Mouse (Mus musculus): ENCODE data around the gene Letmd1. TPM values are rescaled to one million over a fixed set of nuclear protein-coding genes. Genes with fewer than 3 reads are reported as not detected.

Gene Letmd1
- polyA plus RNA-seq, 1 experiment, result 35.4 TPM

DNA sequence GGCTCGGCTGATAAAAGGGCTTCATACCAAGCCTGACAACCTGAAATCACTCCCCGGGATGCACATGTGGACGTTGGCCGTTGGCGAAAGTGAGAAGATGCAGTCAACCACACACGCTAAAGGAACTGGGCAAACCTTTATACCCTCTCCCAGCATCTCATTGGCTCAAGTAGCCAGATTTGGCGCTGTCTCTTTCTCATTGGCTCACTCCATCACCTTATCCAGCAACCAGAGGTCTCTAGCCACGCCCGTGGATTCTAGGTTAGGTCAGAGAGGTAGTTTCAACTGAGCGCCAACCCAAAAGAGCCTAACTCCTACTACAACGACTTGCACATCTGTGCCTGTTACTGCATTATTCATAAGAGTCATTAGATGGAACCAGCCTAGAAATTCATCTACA, 16.3 kb upstream of the Letmd1 start:
- no peaks in the 10 kb centered on the region for H3K4me1 ChIP-seq (ENCODE audit: control insufficient read depth, insufficient read depth, insufficient read length)
- no peaks in the 10 kb centered on the region for H3K36me3 ChIP-seq (ENCODE audit: control insufficient read depth, insufficient read depth, low read length)
- no peak for TF ChIP-seq CTCF (IDR thresholded peaks at IDR 0.05; ENCODE audit: extremely low read depth, insufficient read depth, insufficient read length, insufficient replicate concordance)
- DNase-seq (ENCODE audit: low read depth in 1 of 2, low spot score in 2 of 2), result no peak
- H3K27ac ChIP-seq (ENCODE audit: insufficient read depth, low read length), result no peak overlapping the region
- H3K4me3 ChIP-seq (ENCODE audit: extremely low read depth, insufficient read depth, insufficient read length), result no peak overlapping the region
- no peaks in the 10 kb centered on the region for H3K27me3 ChIP-seq (ENCODE audit: control insufficient read depth, insufficient read depth, low read length)
- 90% methylated on average over 11 of the region's 11 CpGs for WGBS

DNA sequence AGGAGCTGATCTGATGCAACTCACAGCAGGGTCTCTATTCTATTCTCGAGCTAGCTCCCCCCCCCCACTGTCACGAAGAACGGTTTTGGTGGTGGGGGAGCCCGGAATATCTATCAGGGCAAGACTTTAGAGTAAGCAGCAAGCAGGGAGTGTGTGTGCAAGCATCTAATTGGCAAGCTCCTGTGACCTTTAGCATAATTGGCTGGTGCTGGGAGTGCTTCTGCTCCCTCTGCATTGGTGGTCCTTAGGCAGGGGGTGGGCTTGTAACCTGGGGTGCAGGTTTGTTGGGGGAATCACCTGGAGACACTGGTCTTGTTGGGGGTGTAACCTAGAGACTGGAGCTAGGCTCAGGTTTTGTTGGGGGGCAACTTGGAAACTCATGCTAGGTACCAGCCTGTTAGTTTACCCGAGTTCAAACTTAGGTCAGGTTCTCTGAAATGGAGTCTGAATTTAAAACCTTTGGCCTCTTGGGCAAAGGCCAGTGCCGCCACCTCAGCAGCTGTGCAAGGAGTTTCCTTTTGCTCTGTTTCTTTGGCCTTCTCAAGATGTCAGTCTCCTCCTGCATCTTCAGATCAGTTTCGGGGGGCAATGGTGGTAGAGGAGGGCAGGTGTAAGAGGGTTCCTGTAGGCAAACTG, 12.3 kb upstream of the Letmd1 start:
- 91% methylated on average over 7 of the region's 7 CpGs for WGBS
- Histone ChIP-seq H3K27me3 (ENCODE audit: control insufficient read depth, insufficient read depth, low read length) (no peaks in the 10 kb centered on the region), H3K4me3 (ENCODE audit: extremely low read depth, insufficient read depth, insufficient read length) (no peak overlapping the region), H3K4me1 (ENCODE audit: control insufficient read depth, insufficient read depth, insufficient read length) (no peaks in the 10 kb centered on the region), H3K27ac (ENCODE audit: insufficient read depth, low read length) (no peak overlapping the region), H3K36me3 (ENCODE audit: control insufficient read depth, insufficient read depth, low read length) (no peaks in the 10 kb centered on the region)
- DNase-seq (ENCODE audit: low read depth in 1 of 2, low spot score in 2 of 2), result no peak
- no peak for TF ChIP-seq CTCF (IDR thresholded peaks at IDR 0.05; ENCODE audit: extremely low read depth, insufficient read depth, insufficient read length, insufficient replicate concordance)
- TF ChIP-seq POLR2A (IDR thresholded peaks at IDR 0.05; ENCODE audit: low read depth, low read length), result no peak

DNA sequence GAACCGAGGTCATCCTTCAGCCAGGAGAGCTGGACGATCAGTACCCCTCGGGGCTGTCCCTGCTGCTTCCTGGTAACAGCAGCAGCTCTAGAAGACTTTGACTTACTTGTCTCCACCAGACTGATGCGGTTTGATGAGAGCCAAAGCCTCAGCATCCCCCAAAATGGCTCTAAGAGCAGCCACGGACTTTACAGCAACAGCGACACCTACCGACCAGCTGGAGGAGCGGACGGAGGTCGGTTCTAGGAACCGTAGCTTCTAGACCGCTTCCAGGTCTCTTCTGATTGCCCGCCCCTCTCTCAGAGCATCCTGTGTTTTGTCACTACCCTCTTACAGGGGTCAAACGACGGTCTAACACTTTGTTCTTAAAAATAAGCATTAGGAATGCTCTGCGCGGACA, 11.5 kb upstream of the Letmd1 start:
- H3K4me1 ChIP-seq (ENCODE audit: control insufficient read depth, insufficient read depth, insufficient read length), result no peaks in the 10 kb centered on the region
- 4% methylated on average over 17 of the region's 17 CpGs for WGBS
- peak; percentile 97 for TF ChIP-seq CTCF (IDR thresholded peaks at IDR 0.05; ENCODE audit: extremely low read depth, insufficient read depth, insufficient read length, insufficient replicate concordance)
- TF ChIP-seq POLR2A (IDR thresholded peaks at IDR 0.05; ENCODE audit: low read depth, low read length), result no peak
- no peaks in the 10 kb centered on the region for H3K36me3 ChIP-seq (ENCODE audit: control insufficient read depth, insufficient read depth, low read length)
- no peak overlapping the region for H3K27ac ChIP-seq (ENCODE audit: insufficient read depth, low read length)
- no peak overlapping the region for H3K4me3 ChIP-seq (ENCODE audit: extremely low read depth, insufficient read depth, insufficient read length)
- H3K27me3 ChIP-seq (ENCODE audit: control insufficient read depth, insufficient read depth, low read length), result no peaks in the 10 kb centered on the region
- DNase-seq (ENCODE audit: low read depth in 1 of 2, low spot score in 2 of 2), result peak; percentile 63 to 64

DNA sequence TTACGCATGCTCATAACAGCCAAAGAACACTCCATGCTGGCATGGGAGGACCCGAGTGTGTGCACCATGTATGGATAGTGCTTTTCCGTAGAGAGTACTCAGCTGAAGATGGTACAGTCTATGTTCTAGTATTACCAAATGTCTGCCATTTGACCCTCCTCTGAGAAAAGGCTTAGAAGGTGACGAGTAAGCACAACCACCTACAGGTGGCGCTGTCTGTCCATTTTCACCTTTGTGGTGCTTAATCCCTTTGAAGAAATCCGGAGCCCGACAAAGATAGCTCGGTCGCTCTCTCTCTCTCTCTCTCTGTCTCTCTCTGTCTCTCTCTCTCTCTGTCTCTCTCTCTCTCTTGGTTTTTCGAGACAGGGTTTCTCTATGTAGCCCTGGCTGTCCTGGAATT, 10.8 kb upstream of the Letmd1 start:
- peak; percentile 50 to 63 for DNase-seq (ENCODE audit: low read depth in 1 of 2, low spot score in 2 of 2)

DNA sequence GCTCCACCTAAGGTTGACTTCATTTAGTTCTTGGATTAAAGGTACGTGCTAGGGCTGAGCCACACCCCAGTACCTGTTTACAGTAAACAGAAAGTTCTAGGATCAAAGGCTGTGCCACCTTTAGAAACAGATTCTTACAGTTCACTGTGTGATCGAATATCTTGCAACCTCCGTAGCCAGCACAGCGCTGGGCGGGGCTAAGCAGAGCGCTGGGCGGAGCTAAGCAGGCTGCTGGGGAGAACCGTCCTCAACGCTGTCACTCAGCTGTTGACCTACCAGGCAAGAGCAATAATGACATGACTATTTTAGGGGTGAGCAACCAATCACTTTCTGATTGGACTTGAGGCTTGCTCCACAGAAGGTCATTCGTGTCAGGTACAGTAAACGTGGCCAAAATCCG, 7.9 kb upstream of the Letmd1 start:
- peak in 1 of 2 experiments; percentile 36 for DNase-seq (ENCODE audit: low read depth in 1 of 2, low spot score in 2 of 2)
- H3K36me3 ChIP-seq (ENCODE audit: control insufficient read depth, insufficient read depth, low read length), result no peaks in the 10 kb centered on the region
- no peak overlapping the region for H3K27ac ChIP-seq (ENCODE audit: insufficient read depth, low read length)
- no peaks in the 10 kb centered on the region for H3K27me3 ChIP-seq (ENCODE audit: control insufficient read depth, insufficient read depth, low read length)
- no peak overlapping the region for H3K4me3 ChIP-seq (ENCODE audit: extremely low read depth, insufficient read depth, insufficient read length)
- H3K4me1 ChIP-seq (ENCODE audit: control insufficient read depth, insufficient read depth, insufficient read length), result no peaks in the 10 kb centered on the region
- TF ChIP-seq POLR2A (IDR thresholded peaks at IDR 0.05; ENCODE audit: low read depth, low read length) (no peak), CTCF (IDR thresholded peaks at IDR 0.05; ENCODE audit: extremely low read depth, insufficient read depth, insufficient read length, insufficient replicate concordance) (no peak)
- 12% methylated on average over 12 of the region's 12 CpGs for WGBS

More for the DNA sequence above, 10.8 kb upstream of the Letmd1 start:
- Histone ChIP-seq H3K4me1 (ENCODE audit: control insufficient read depth, insufficient read depth, insufficient read length) (no peaks in the 10 kb centered on the region), H3K27me3 (ENCODE audit: control insufficient read depth, insufficient read depth, low read length) (no peaks in the 10 kb centered on the region), H3K27ac (ENCODE audit: insufficient read depth, low read length) (no peak overlapping the region), H3K4me3 (ENCODE audit: extremely low read depth, insufficient read depth, insufficient read length) (no peak overlapping the region), H3K36me3 (ENCODE audit: control insufficient read depth, insufficient read depth, low read length) (no peaks in the 10 kb centered on the region)
- 33% methylated on average over 10 of the region's 10 CpGs for WGBS
- TF ChIP-seq POLR2A (IDR thresholded peaks at IDR 0.05; ENCODE audit: low read depth, low read length) (no peak), CTCF (IDR thresholded peaks at IDR 0.05; ENCODE audit: extremely low read depth, insufficient read depth, insufficient read length, insufficient replicate concordance) (peak; percentile 45; the same call in 1 of the 2 replicates)

DNA sequence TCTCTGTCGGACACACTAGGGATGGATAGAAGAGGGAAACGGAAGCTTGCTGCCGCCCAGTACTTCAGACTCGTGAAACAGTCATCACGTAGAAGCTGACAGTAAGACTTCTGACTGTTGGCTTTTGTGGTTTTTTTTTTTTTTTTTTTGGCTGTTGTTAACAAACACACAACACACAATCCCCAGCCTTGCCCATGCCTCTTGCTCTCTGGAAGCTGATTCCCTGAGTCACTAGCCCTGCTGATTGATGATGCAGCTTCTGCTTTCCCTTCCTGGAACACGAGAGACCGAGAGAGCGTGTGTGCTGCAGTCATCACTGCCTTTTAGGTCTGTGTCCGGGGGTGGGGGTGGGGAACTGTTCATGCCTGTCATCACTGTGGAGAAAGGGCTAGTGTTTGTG, 7.2 kb upstream of the Letmd1 start:
- H3K4me1 ChIP-seq (ENCODE audit: control insufficient read depth, insufficient read depth, insufficient read length), result no peaks in the 10 kb centered on the region
- H3K4me3 ChIP-seq (ENCODE audit: extremely low read depth, insufficient read depth, insufficient read length), result no peak overlapping the region
- H3K27me3 ChIP-seq (ENCODE audit: control insufficient read depth, insufficient read depth, low read length), result no peaks in the 10 kb centered on the region
- H3K36me3 ChIP-seq (ENCODE audit: control insufficient read depth, insufficient read depth, low read length), result no peaks in the 10 kb centered on the region
- no peak overlapping the region for H3K27ac ChIP-seq (ENCODE audit: insufficient read depth, low read length)
- TF ChIP-seq CTCF (IDR thresholded peaks at IDR 0.05; ENCODE audit: extremely low read depth, insufficient read depth, insufficient read length, insufficient replicate concordance) (no peak), POLR2A (IDR thresholded peaks at IDR 0.05; ENCODE audit: low read depth, low read length) (no peak)
- no peak for DNase-seq (ENCODE audit: low read depth in 1 of 2, low spot score in 2 of 2)
- WGBS, result 33% methylated on average over 9 of the region's 9 CpGs

DNA sequence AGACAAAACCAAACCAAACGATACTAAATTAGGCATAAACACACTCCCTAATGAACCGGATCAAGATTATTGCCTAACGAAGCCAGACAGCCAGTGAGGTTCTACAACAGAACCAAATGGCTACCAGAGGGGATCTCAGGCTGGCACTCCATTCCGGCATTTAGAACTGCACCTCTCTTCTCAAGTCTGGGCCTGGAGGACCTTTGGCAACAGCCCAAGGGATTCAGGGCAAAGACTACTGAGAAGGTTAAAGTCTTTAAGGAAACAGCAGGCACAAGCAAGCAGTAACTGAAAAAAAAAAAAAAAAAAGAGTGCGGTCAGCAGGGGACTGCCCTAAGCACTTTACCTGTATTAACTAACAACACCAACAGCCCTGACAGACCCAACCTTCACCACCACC, 6.7 kb upstream of the Letmd1 start:
- H3K4me3 ChIP-seq (ENCODE audit: extremely low read depth, insufficient read depth, insufficient read length), result no peak overlapping the region
- 82% methylated on average over 5 of the region's 5 CpGs for WGBS
- no peak for DNase-seq (ENCODE audit: low read depth in 1 of 2, low spot score in 2 of 2)
- H3K4me1 ChIP-seq (ENCODE audit: control insufficient read depth, insufficient read depth, insufficient read length), result no peaks in the 10 kb centered on the region
- H3K27me3 ChIP-seq (ENCODE audit: control insufficient read depth, insufficient read depth, low read length), result no peaks in the 10 kb centered on the region
- TF ChIP-seq POLR2A (IDR thresholded peaks at IDR 0.05; ENCODE audit: low read depth, low read length) (no peak), CTCF (IDR thresholded peaks at IDR 0.05; ENCODE audit: extremely low read depth, insufficient read depth, insufficient read length, insufficient replicate concordance) (no peak)
- H3K27ac ChIP-seq (ENCODE audit: insufficient read depth, low read length), result no peak overlapping the region
- H3K36me3 ChIP-seq (ENCODE audit: control insufficient read depth, insufficient read depth, low read length), result no peaks in the 10 kb centered on the region
